Mouse (Mus musculus): ENCODE data around the gene Gm20388. TPM values are rescaled to one million over a fixed set of nuclear protein-coding genes. Genes with fewer than 3 reads are reported as not detected.

The Gm20388 gene
- polyA plus RNA-seq, 1 experiment from 2014 or later: not detected

GRCm38 (mm10) chr8:120948620-120949491 lies 1038.2 kb downstream of the Gm20388 start:
- 26% methylated on average over 25 of the region's 25 CpGs for WGBS
- Histone ChIP-seq H3K27me3 (ENCODE audit: control insufficient read depth, insufficient read depth, low read depth, low read length) (no peaks in the 10 kb centered on the region), H3K4me3 (ENCODE audit: low read length) (peak overlapping the region; percentile 25), H3K4me2 (ENCODE audit: low read depth, low read length) (peak overlapping the region; percentile 55), H3K27ac (ENCODE audit: low read length) (peak overlapping the region; percentile 65), H3K9me3 (ENCODE audit: control insufficient read depth, low read length) (no peaks in the 10 kb centered on the region), H3K9ac (ENCODE audit: low read length) (peak overlapping the region; percentile 39; the same call in 1 of the 2 replicates), H3K4me1 (replicated peaks; ENCODE audit: control insufficient read depth, insufficient read depth, low read length) (peaks cover 18% of the 10 kb centered on the region), H3K36me3 (ENCODE audit: control insufficient read depth, insufficient read depth, low read length) (no peaks in the 10 kb centered on the region)
- ATAC-seq (ENCODE audit: low read depth): no peak

- Histone ChIP-seq H3K36me3 (ENCODE audit: control insufficient read depth, insufficient read depth, low read length) (no peaks in the 10 kb centered on the region), H3K4me1 (replicated peaks; ENCODE audit: control insufficient read depth, insufficient read depth, low read length) (peaks cover 18% of the 10 kb centered on the region), H3K27ac (ENCODE audit: low read length) (no peak overlapping the region), H3K4me3 (ENCODE audit: low read length) (no peak overlapping the region), H3K4me2 (ENCODE audit: low read depth, low read length) (no peak overlapping the region), H3K9me3 (ENCODE audit: control insufficient read depth, low read length) (no peaks in the 10 kb centered on the region), H3K9ac (ENCODE audit: low read length) (no peak overlapping the region), H3K27me3 (ENCODE audit: control insufficient read depth, insufficient read depth, low read depth, low read length) (no peaks in the 10 kb centered on the region)
- no peak for ATAC-seq (ENCODE audit: low read depth)
- 44% methylated on average over 16 of the region's 16 CpGs for WGBS
These were observed 1040.1 kb downstream of the Gm20388 start for GRCm38 (mm10) chr8:120950674-120951218.

- no peaks in the 10 kb centered on the region for H3K9me3 ChIP-seq (ENCODE audit: control insufficient read depth, low read length)
- no peak for ATAC-seq (ENCODE audit: low read depth)
- H3K4me3 ChIP-seq (ENCODE audit: low read length): no peak overlapping the region
- 63% methylated on average over 8 of the region's 8 CpGs for WGBS
- no peak overlapping the region for H3K9ac ChIP-seq (ENCODE audit: low read length)
- H3K36me3 ChIP-seq (ENCODE audit: control insufficient read depth, insufficient read depth, low read length): no peaks in the 10 kb centered on the region
- no peaks in the 10 kb centered on the region; the same call in 1 of the 2 replicates for H3K4me1 ChIP-seq (replicated peaks; ENCODE audit: control insufficient read depth, insufficient read depth, low read length)
- no peak overlapping the region for H3K4me2 ChIP-seq (ENCODE audit: low read depth, low read length)
- H3K27me3 ChIP-seq (ENCODE audit: control insufficient read depth, insufficient read depth, low read depth, low read length): no peaks in the 10 kb centered on the region; the same call in 1 of the 2 replicates
- H3K27ac ChIP-seq (ENCODE audit: low read length): no peak overlapping the region
These were observed 1048.8 kb downstream of the Gm20388 start for GRCm38 (mm10) chr8:120959470-120959891.

GRCm38 (mm10) chr8:120962606-120963380 lies 1052.2 kb downstream of the Gm20388 start:
- ATAC-seq (ENCODE audit: low read depth): no peak
- 85% methylated on average over 5 of the region's 5 CpGs for WGBS

GRCm38 (mm10) chr8:120966557-120966956 lies 1055.9 kb downstream of the Gm20388 start:
- Histone ChIP-seq H3K4me2 (ENCODE audit: low read depth, low read length) (no peak overlapping the region), H3K4me1 (replicated peaks; ENCODE audit: control insufficient read depth, insufficient read depth, low read length) (peaks cover under 1% of the 10 kb centered on the region; the same call in 1 of the 2 replicates), H3K9me3 (ENCODE audit: control insufficient read depth, low read length) (no peaks in the 10 kb centered on the region), H3K4me3 (ENCODE audit: low read length) (no peak overlapping the region), H3K27me3 (ENCODE audit: control insufficient read depth, insufficient read depth, low read depth, low read length) (peaks cover 6% of the 10 kb centered on the region), H3K9ac (ENCODE audit: low read length) (no peak overlapping the region), H3K36me3 (ENCODE audit: control insufficient read depth, insufficient read depth, low read length) (no peaks in the 10 kb centered on the region), H3K27ac (ENCODE audit: low read length) (no peak overlapping the region)
- ATAC-seq (ENCODE audit: low read depth): no peak
- WGBS: 32% methylated on average over 3 of the region's 3 CpGs

More at GRCm38 (mm10) chr8:120962606-120963380, 1052.2 kb downstream of the Gm20388 start:
- Histone ChIP-seq H3K9ac (ENCODE audit: low read length) (no peak overlapping the region), H3K36me3 (ENCODE audit: control insufficient read depth, insufficient read depth, low read length) (no peaks in the 10 kb centered on the region), H3K4me1 (replicated peaks; ENCODE audit: control insufficient read depth, insufficient read depth, low read length) (no peaks in the 10 kb centered on the region), H3K27ac (ENCODE audit: low read length) (no peak overlapping the region), H3K4me3 (ENCODE audit: low read length) (no peak overlapping the region), H3K27me3 (ENCODE audit: control insufficient read depth, insufficient read depth, low read depth, low read length) (no peaks in the 10 kb centered on the region; the same call in 1 of the 2 replicates), H3K4me2 (ENCODE audit: low read depth, low read length) (no peak overlapping the region), H3K9me3 (ENCODE audit: control insufficient read depth, low read length) (no peaks in the 10 kb centered on the region)

- H3K9ac ChIP-seq (ENCODE audit: low read length): no peak overlapping the region
- peaks cover 15% of the 10 kb centered on the region for H3K27me3 ChIP-seq (ENCODE audit: control insufficient read depth, insufficient read depth, low read depth, low read length)
- H3K4me3 ChIP-seq (ENCODE audit: low read length): no peak overlapping the region
- no peaks in the 10 kb centered on the region for H3K36me3 ChIP-seq (ENCODE audit: control insufficient read depth, insufficient read depth, low read length)
- H3K4me1 ChIP-seq (replicated peaks; ENCODE audit: control insufficient read depth, insufficient read depth, low read length): peaks cover 9% of the 10 kb centered on the region
- H3K27ac ChIP-seq (ENCODE audit: low read length): no peak overlapping the region
- no peaks in the 10 kb centered on the region for H3K9me3 ChIP-seq (ENCODE audit: control insufficient read depth, low read length)
- H3K4me2 ChIP-seq (ENCODE audit: low read depth, low read length): no peak overlapping the region
- WGBS: 49% methylated on average over 6 of the region's 6 CpGs
- ATAC-seq (ENCODE audit: low read depth): no peak
These were observed 1057.7 kb downstream of the Gm20388 start for GRCm38 (mm10) chr8:120968308-120968707.

- Histone ChIP-seq H3K36me3 (ENCODE audit: control insufficient read depth, insufficient read depth, low read length) (no peaks in the 10 kb centered on the region), H3K9me3 (ENCODE audit: control insufficient read depth, low read length) (no peaks in the 10 kb centered on the region), H3K27me3 (ENCODE audit: control insufficient read depth, insufficient read depth, low read depth, low read length) (peaks cover 23% of the 10 kb centered on the region), H3K9ac (ENCODE audit: low read length) (no peak overlapping the region), H3K4me3 (ENCODE audit: low read length) (no peak overlapping the region), H3K4me2 (ENCODE audit: low read depth, low read length) (no peak overlapping the region), H3K4me1 (replicated peaks; ENCODE audit: control insufficient read depth, insufficient read depth, low read length) (peaks cover 9% of the 10 kb centered on the region), H3K27ac (ENCODE audit: low read length) (no peak overlapping the region)
- ATAC-seq (ENCODE audit: low read depth): peak; percentile 18; the same call in 1 of the 2 replicates
- 40% methylated on average over 5 of the region's 5 CpGs for WGBS
These were observed 1059.7 kb downstream of the Gm20388 start for GRCm38 (mm10) chr8:120970346-120970745.

- Histone ChIP-seq H3K36me3 (ENCODE audit: control insufficient read depth, insufficient read depth, low read length) (no peaks in the 10 kb centered on the region), H3K27me3 (ENCODE audit: control insufficient read depth, insufficient read depth, low read depth, low read length) (peaks cover 23% of the 10 kb centered on the region), H3K27ac (ENCODE audit: low read length) (0 out of 2 replicates have a peak overlapping the region, but pooled peaks have one; percentile 7), H3K4me2 (ENCODE audit: low read depth, low read length) (peak overlapping the region; percentile 64), H3K9me3 (ENCODE audit: control insufficient read depth, low read length) (no peaks in the 10 kb centered on the region), H3K4me1 (replicated peaks; ENCODE audit: control insufficient read depth, insufficient read depth, low read length) (peaks cover 9% of the 10 kb centered on the region), H3K4me3 (ENCODE audit: low read length) (peak overlapping the region; percentile 37), H3K9ac (ENCODE audit: low read length) (peak overlapping the region; percentile 50)
- ATAC-seq (ENCODE audit: low read depth): peak; percentile 59
- WGBS: 11% methylated on average over 34 of the region's 34 CpGs
These were observed 1061.2 kb downstream of the Gm20388 start for GRCm38 (mm10) chr8:120971691-120972469.
